Mouse (Mus musculus): ENCODE data around the gene Rbmxl1. TPM values are rescaled to one million over a fixed set of nuclear protein-coding genes. Genes with fewer than 3 reads are reported as not detected.
"Not testable (repeated sequence)": the region's sequence is repeated elsewhere in the genome, so short reads cannot be mapped to it uniquely, and the experiment has no call there.

Rbmxl1 gene
- total RNA-seq (2014; rRNA removed) (95.6 and 111 TPM in 2 replicates), polyA plus RNA-seq (2015; fragmentation: Nextera tagmentation; extraction: Ambion mirVana) (159 and 163 TPM in 2 replicates)

DNA sequence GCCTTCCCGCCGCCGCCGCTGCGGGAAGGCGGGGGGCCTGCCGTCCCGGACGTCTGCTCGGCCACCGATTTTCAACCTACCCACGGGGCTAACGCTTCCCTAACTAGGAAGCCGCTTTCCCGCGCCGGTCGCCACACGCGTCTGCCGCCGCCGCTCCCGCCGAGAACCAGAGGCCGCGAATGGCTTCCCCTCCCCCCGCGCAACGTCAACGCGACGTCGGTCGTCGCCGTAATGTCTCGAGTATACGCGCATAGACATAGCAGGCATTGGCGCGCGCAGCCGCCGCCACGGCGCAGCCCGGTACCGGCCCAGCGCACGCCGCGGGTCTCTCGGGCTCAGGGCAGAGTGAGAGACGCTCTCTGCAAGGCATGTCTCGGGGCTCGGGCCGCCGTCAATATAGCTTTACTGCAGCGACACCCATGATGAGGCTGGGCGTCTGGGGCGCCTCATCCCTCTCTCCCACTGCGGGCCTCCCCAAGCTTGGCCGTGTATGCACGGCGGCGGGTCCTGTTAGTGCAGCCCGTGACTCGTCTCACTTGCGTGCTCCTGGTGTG is at the start of gene Rbmxl1:
TSS of gene Rbmxl1 (minus strand) at position 180 of the 554 bp plus-strand sequence.
- WGBS, result under 1% methylated on average over 70 of the region's 70 CpGs
- peak within 1 kb of the TSS; percentile 97 for H3K9ac ChIP-seq
- H3K4me2 ChIP-seq (ENCODE audit: low read depth), result peak within 1 kb of the TSS; percentile 74
- H3K4me3 ChIP-seq (ENCODE audit: low read depth, low read length), result peak within 1 kb of the TSS; percentile 86
- H3K9me3 ChIP-seq (ENCODE audit: low read length), result no peaks in the 10 kb centered on the region
- TF ChIP-seq CTCF (IDR thresholded peaks at IDR 0.05; ENCODE audit: low read depth), result no peak; the same call in 1 of the 2 replicates
- no peaks in the 10 kb centered on the region for H3K27me3 ChIP-seq (ENCODE audit: insufficient read depth, low read length)
- 0 out of 2 replicates have a peak, but pooled peaks cover 6% of the 10 kb centered on the region for H3K36me3 ChIP-seq (ENCODE audit: insufficient read depth)
- ATAC-seq (peak; percentile 92), DNase-seq (peak; percentile 94)
- H3K4me1 ChIP-seq (ENCODE audit: insufficient read depth), result peaks cover 4% of the 10 kb centered on the region; the same call in 1 of the 2 replicates
- peak within 1 kb of the TSS; percentile 97 for H3K27ac ChIP-seq (ENCODE audit: low read depth, low read length)

DNA sequence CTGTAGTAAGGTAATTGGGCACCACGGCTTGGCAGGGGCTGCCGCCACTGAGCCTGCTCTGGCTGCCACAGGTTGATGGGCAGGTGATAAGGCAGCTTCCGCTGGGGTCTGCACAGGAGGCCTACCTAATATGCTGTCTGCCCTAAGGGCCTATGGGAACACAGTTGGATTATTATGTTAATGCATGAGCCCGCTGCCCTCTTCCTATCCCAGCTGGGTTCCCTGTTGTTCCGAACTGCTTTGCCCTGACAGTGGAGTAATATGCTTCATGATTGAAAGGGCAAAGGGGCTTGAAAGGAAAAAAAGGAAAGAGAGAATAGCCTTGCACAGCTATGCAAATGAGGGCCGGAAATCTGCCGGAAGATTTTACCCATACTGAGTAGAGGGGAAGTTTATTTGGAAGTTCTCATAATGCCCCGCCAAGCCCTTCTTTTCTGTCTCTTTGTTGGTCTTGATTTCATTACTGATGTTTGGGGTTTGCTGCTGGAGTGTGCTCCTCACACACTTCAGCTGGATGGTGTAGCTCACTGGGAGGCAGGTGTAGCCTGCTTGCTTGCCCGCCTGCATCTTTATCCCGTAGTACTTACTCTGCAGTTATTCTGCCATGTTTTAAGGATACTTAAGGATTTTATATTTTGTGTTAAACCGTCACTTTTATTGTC is 48.2 kb upstream of the Rbmxl1 start:
- H3K9ac ChIP-seq, result 0 out of 2 replicates have a peak overlapping the region, but pooled peaks have one; percentile 25
- H3K4me2 ChIP-seq (ENCODE audit: low read depth), result no peak overlapping the region
- no peak for TF ChIP-seq CTCF (IDR thresholded peaks at IDR 0.05; ENCODE audit: low read depth)
- WGBS, result 18% methylated on average over 11 of the region's 11 CpGs
- no peak overlapping the region for H3K27ac ChIP-seq (ENCODE audit: low read depth, low read length)
- H3K4me3 ChIP-seq (ENCODE audit: low read depth, low read length), result no peak overlapping the region
- no peaks in the 10 kb centered on the region; the same call in 1 of the 2 replicates for H3K36me3 ChIP-seq (ENCODE audit: insufficient read depth)
- H3K27me3 ChIP-seq (ENCODE audit: insufficient read depth, low read length), result no peaks in the 10 kb centered on the region
- DNase-seq, result no peak
- no peaks in the 10 kb centered on the region for H3K4me1 ChIP-seq (ENCODE audit: insufficient read depth)
- ATAC-seq, result peak; percentile 55
- no peaks in the 10 kb centered on the region for H3K9me3 ChIP-seq (ENCODE audit: low read length)

GRCm38 (mm10) chr8:78555817-78556216 is 47.1 kb upstream of the Rbmxl1 start:
- H3K4me1 ChIP-seq (ENCODE audit: insufficient read depth), result no peaks in the 10 kb centered on the region
- H3K4me2 ChIP-seq (ENCODE audit: low read depth), result no peak overlapping the region
- 84% methylated on average over 4 of the region's 4 CpGs for WGBS
- ATAC-seq, result no peak
- H3K36me3 ChIP-seq (ENCODE audit: insufficient read depth), result no peaks in the 10 kb centered on the region; the same call in 1 of the 2 replicates
- H3K9ac ChIP-seq, result no peak overlapping the region
- H3K27ac ChIP-seq (ENCODE audit: low read depth, low read length), result no peak overlapping the region
- H3K4me3 ChIP-seq (ENCODE audit: low read depth, low read length), result no peak overlapping the region
- DNase-seq, result no peak
- H3K9me3 ChIP-seq (ENCODE audit: low read length), result no peaks in the 10 kb centered on the region
- TF ChIP-seq CTCF (IDR thresholded peaks at IDR 0.05; ENCODE audit: low read depth), result no peak
- H3K27me3 ChIP-seq (ENCODE audit: insufficient read depth, low read length), result no peaks in the 10 kb centered on the region

- H3K9me3 ChIP-seq (ENCODE audit: low read length), result no peaks in the 10 kb centered on the region
- DNase-seq, result no peak
- no peak for TF ChIP-seq CTCF (IDR thresholded peaks at IDR 0.05; ENCODE audit: low read depth)
- H3K4me1 ChIP-seq (ENCODE audit: insufficient read depth), result no peaks in the 10 kb centered on the region
- ATAC-seq, result 0 out of 2 replicates have a peak, but pooled peaks have one; percentile 18
- no peak overlapping the region for H3K4me2 ChIP-seq (ENCODE audit: low read depth)
- H3K4me3 ChIP-seq (ENCODE audit: low read depth, low read length), result no peak overlapping the region
- H3K36me3 ChIP-seq (ENCODE audit: insufficient read depth), result no peaks in the 10 kb centered on the region; the same call in 1 of the 2 replicates
- WGBS, result 46% methylated on average over 2 of the region's 2 CpGs
- H3K9ac ChIP-seq, result no peak overlapping the region
- H3K27ac ChIP-seq (ENCODE audit: low read depth, low read length), result no peak overlapping the region
- H3K27me3 ChIP-seq (ENCODE audit: insufficient read depth, low read length), result no peaks in the 10 kb centered on the region
Observed at GRCm38 (mm10) chr8:78550752-78551134, 42.0 kb upstream of the Rbmxl1 start.

DNA sequence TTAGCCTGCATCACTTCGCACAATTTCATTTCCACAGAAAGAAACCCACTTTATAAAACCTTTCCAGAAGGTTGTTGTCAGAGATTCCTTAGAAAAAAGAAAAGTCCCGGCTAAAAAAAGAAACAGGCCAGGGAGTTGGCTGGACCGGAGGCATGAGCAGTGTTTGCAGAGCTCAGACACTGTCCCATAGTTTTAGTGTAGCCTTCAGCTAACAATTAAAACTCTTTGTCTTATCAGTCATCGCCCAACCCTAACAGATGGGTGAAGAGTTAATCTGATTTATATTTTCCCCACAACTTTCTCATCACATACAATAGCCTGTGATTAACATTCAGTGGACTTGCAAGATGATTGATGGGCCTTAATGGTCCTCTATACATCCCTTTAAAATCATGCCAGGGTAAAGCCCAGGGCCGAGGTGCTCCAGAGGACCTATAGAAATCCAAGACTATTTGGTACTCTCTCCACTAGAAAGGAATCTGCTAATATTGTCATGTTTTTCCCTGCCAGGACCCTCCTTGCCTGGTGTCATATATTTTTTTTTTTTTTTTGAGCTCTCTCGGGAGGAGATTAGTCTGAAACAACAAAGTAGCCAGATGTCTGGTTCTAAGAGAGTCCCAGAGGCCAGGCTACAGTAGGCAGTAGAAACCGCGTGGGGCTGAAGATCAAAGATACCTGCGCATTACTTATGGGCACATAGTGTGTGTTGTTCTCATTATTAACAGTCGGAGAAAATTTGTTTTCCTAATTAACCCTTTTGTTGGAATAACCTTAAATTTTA is 41.5 kb upstream of the Rbmxl1 start:
- no peak for TF ChIP-seq CTCF (IDR thresholded peaks at IDR 0.05; ENCODE audit: low read depth)
- H3K36me3 ChIP-seq (ENCODE audit: insufficient read depth), result no peaks in the 10 kb centered on the region; the same call in 1 of the 2 replicates
- WGBS, result 41% methylated on average over 10 of the region's 10 CpGs
- H3K4me3 ChIP-seq (ENCODE audit: low read depth, low read length), result no peak overlapping the region
- DNase-seq (no peak), ATAC-seq (no peak)
- no peak overlapping the region for H3K9ac ChIP-seq
- no peak overlapping the region for H3K27ac ChIP-seq (ENCODE audit: low read depth, low read length)
- no peak overlapping the region for H3K4me2 ChIP-seq (ENCODE audit: low read depth)
- no peaks in the 10 kb centered on the region for H3K9me3 ChIP-seq (ENCODE audit: low read length)
- H3K27me3 ChIP-seq (ENCODE audit: insufficient read depth, low read length), result no peaks in the 10 kb centered on the region
- H3K4me1 ChIP-seq (ENCODE audit: insufficient read depth), result no peaks in the 10 kb centered on the region

- DNase-seq; ATAC-seq; H3K9me3 ChIP-seq (ENCODE audit: low read length); H3K27me3 ChIP-seq (ENCODE audit: insufficient read depth, low read length); H3K4me1 ChIP-seq (ENCODE audit: insufficient read depth); H3K36me3 ChIP-seq (ENCODE audit: insufficient read depth); H3K27ac ChIP-seq (ENCODE audit: low read depth, low read length); H3K4me2 ChIP-seq (ENCODE audit: low read depth); H3K4me3 ChIP-seq (ENCODE audit: low read depth, low read length); H3K9ac ChIP-seq: not testable (repeated sequence)
- 46% methylated on average over 6 of the region's 14 CpGs for WGBS
Observed at GRCm38 (mm10) chr8:78545153-78545817, 36.6 kb upstream of the Rbmxl1 start.

Data from forebrain, postnatal 0 days (tissue).